Comparison of ENCODE assay signal across 29 mouse cellular contexts in the genomic region with DNA sequence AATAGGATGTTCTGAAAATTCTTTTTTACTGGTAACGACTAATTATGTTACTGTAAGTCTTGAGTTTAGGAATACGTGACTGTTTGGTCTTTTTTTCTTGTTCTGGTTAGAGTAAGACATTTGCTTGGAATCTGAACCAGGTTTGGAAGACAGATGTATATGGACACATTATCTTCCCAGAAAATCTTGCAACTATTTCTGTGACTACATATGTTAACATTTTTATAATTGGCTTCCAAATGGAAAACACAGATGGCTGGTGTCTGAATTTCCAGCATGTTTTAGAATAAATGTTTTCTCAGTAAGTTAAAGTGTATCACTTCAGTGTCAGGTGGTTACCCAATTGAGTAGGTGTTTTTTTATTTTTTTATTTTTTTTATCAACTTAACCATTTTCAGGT. TPM values are rescaled to one million over a fixed set of nuclear protein-coding genes. Genes with fewer than 3 reads are reported as not detected.
DNase-seq lines count a peak whose midpoint lies in the region; ATAC-seq and TF ChIP-seq lines count a peak whose summit lies in the region.
"Had no signal": no experiment of that assay in that cellular context is flagged by ENCODE, and none has a peak within 500 bp of the region (broad histone marks: within the 10 kb centered on the region; RNA-seq: fewer than 3 reads in every experiment).

No protein-coding gene starts in this region.

- no peaks in the 10 kb centered on the region for H3K9me3 ChIP-seq in forebrain, embryonic 14.5 days (replicated peaks; ENCODE audit: control insufficient read depth, low read length)
- no peaks in the 10 kb centered on the region for H3K9me3 ChIP-seq in forebrain, embryonic 11.5 days (ENCODE audit: control insufficient read depth, low read length)
- H3K9me3 ChIP-seq in forebrain, postnatal 0 days (ENCODE audit: low read length): no peaks in the 10 kb centered on the region
- H3K9me3 ChIP-seq: embryonic facial prominence, embryonic 15.5 days; kidney, embryonic 15.5 days; stomach, embryonic 15.5 days had no signal

- peak; percentile 66 for DNase-seq in forebrain, embryonic 14.5 days (ENCODE audit: low spot score)
- no peak for DNase-seq in forebrain, embryonic 11.5 days (ENCODE audit: low spot score)
- DNase-seq in layer of hippocampus, adult 9-10 months (ENCODE audit: low spot score): peak; percentile 61
- DNase-seq in layer of hippocampus, postnatal 10 days (ENCODE audit: low spot score in 2 of 2): no peak
- DNase-seq in left cerebral cortex, postnatal 25 days (ENCODE audit: low spot score in 2 of 2): peak; percentile 32 to 87
- no peak for DNase-seq in left cerebral cortex, postnatal 4 days
- peak; percentile 70 for DNase-seq in forebrain, postnatal 0 days
- DNase-seq: adrenal gland, postnatal 10 days; cerebellum, adult 18-20 months; cerebellum, postnatal 10 days; gastrocnemius, postnatal 14 days; heart, postnatal 14 days; kidney, adult 18-20 months; kidney, postnatal 36 days; liver; lung, adult 2 months; lung, postnatal 10 days; midbrain, embryonic 14.5 days; right cerebral cortex, postnatal 25 days; thymus, postnatal 14 days had no signal

- H3K36me3 ChIP-seq in forebrain, embryonic 14.5 days (ENCODE audit: control insufficient read depth, insufficient read depth, low read length): peaks cover 12% of the 10 kb centered on the region; the same call in 1 of the 2 replicates
- no peaks in the 10 kb centered on the region; the same call in 1 of the 2 replicates for H3K36me3 ChIP-seq in forebrain, embryonic 11.5 days (ENCODE audit: control insufficient read depth, insufficient read depth, low read length)
- peaks cover 9% of the 10 kb centered on the region for H3K36me3 ChIP-seq in forebrain, postnatal 0 days (ENCODE audit: insufficient read depth)
- H3K36me3 ChIP-seq: embryonic facial prominence, embryonic 15.5 days had no signal

- H3K4me1 ChIP-seq in forebrain, embryonic 14.5 days (ENCODE audit: control insufficient read depth, insufficient read depth, low read length): no peaks in the 10 kb centered on the region
- no peaks in the 10 kb centered on the region for H3K4me1 ChIP-seq in forebrain, embryonic 11.5 days (replicated peaks; ENCODE audit: control insufficient read depth, insufficient read depth, low read length)
- peaks cover 5% of the 10 kb centered on the region; the same call in 1 of the 2 replicates for H3K4me1 ChIP-seq in forebrain, postnatal 0 days (ENCODE audit: insufficient read depth)
- H3K4me1 ChIP-seq: hindbrain, embryonic 10.5 days had no signal

- H3K4me3 ChIP-seq in forebrain, embryonic 14.5 days (ENCODE audit: low read depth, low read length): no peak overlapping the region
- H3K4me3 ChIP-seq in forebrain, embryonic 11.5 days (ENCODE audit: low read depth, low read length): no peak overlapping the region
- H3K4me3 ChIP-seq in forebrain, postnatal 0 days (ENCODE audit: low read depth, low read length): no peak overlapping the region
- H3K4me3 ChIP-seq: embryonic facial prominence, embryonic 15.5 days; hindbrain, embryonic 10.5 days; kidney, embryonic 15.5 days; stomach, embryonic 15.5 days had no signal

- WGBS in forebrain, embryonic 14.5 days: 82% methylated on average over 2 of the region's 2 CpGs
- 97% methylated on average over 2 of the region's 2 CpGs for WGBS in forebrain, embryonic 11.5 days
- WGBS in forebrain, postnatal 0 days: 67% methylated on average over 2 of the region's 2 CpGs

- ATAC-seq in forebrain, embryonic 14.5 days: peak; percentile 47; the same call in 1 of the 2 replicates
- ATAC-seq in forebrain, embryonic 11.5 days (replicated peaks; ENCODE audit: low FRiP score): no peak
- peak; percentile 82 for ATAC-seq in forebrain, postnatal 0 days
- ATAC-seq in megakaryocyte-erythroid progenitor cell, adult 5-6 weeks (replicated peaks; ENCODE audit: low FRiP score, low TSS enrichment, poor library complexity, severe bottlenecking): no peak
- ATAC-seq: hindbrain, embryonic 16.5 days; Patski had no signal

- no peak for TF ChIP-seq CTCF in forebrain, postnatal 0 days (IDR thresholded peaks at IDR 0.05; ENCODE audit: low read depth)

- H3K27ac ChIP-seq in forebrain, embryonic 14.5 days (ENCODE audit: low read depth, low read length): no peak overlapping the region
- H3K27ac ChIP-seq in forebrain, embryonic 11.5 days (ENCODE audit: low read depth, low read length): no peak overlapping the region
- no peak overlapping the region for H3K27ac ChIP-seq in forebrain, postnatal 0 days (ENCODE audit: low read depth, low read length)
- H3K27ac ChIP-seq: hindbrain, embryonic 10.5 days; kidney, embryonic 15.5 days; liver, embryonic 14.5 days; macrophage; stomach, embryonic 15.5 days had no signal

- no peak overlapping the region for H3K4me2 ChIP-seq in forebrain, embryonic 14.5 days (ENCODE audit: low read length)
- no peak overlapping the region for H3K4me2 ChIP-seq in forebrain, embryonic 11.5 days (ENCODE audit: low read depth, low read length, severe bottlenecking)
- no peak overlapping the region for H3K4me2 ChIP-seq in forebrain, postnatal 0 days (ENCODE audit: low read depth)
- H3K4me2 ChIP-seq: embryonic facial prominence, embryonic 15.5 days; kidney, embryonic 15.5 days; stomach, embryonic 15.5 days had no signal

- no peaks in the 10 kb centered on the region for H3K27me3 ChIP-seq in forebrain, embryonic 14.5 days (replicated peaks; ENCODE audit: control insufficient read depth, insufficient read depth, low read length)
- no peaks in the 10 kb centered on the region for H3K27me3 ChIP-seq in forebrain, embryonic 11.5 days (ENCODE audit: control insufficient read depth, insufficient read depth, low read length)
- no peaks in the 10 kb centered on the region for H3K27me3 ChIP-seq in forebrain, postnatal 0 days (ENCODE audit: insufficient read depth, low read length)
- H3K27me3 ChIP-seq: embryonic facial prominence, embryonic 15.5 days; kidney, embryonic 15.5 days; Patski; stomach, embryonic 15.5 days had no signal

- H3K9ac ChIP-seq in forebrain, embryonic 14.5 days (ENCODE audit: low read length): no peak overlapping the region
- H3K9ac ChIP-seq in forebrain, embryonic 11.5 days (ENCODE audit: low read length): no peak overlapping the region
- no peak overlapping the region for H3K9ac ChIP-seq in forebrain, postnatal 0 days
- H3K9ac ChIP-seq: embryonic facial prominence, embryonic 15.5 days; kidney, embryonic 15.5 days; liver, embryonic 14.5 days; stomach, embryonic 15.5 days had no signal

- intact Hi-C loops in left cerebral cortex, postnatal 25 days (cut with DNase I): no loop called here
- intact Hi-C loops in left cerebral cortex, postnatal 4 days (cut with DNase I): no loop called here

RNA-seq across cellular contexts. Expression of gene Akap9, which starts 13.4 kb away (rescaled TPM):
- 198 and 256 TPM in 2 replicates for polyA plus RNA-seq in forebrain, embryonic 14.5 days (2014; fragmentation: Nextera tagmentation; extraction: Ambion mirVana)
- polyA plus RNA-seq in forebrain, embryonic 11.5 days (2014; fragmentation: Nextera tagmentation; extraction: Ambion mirVana): 181 and 182 TPM in 2 replicates
- total RNA-seq in layer of hippocampus, postnatal 10 days (2021): 10 to 100 TPM; 82.7 to 85.8 TPM
- 100 to 1,000 TPM in 1 of 2 experiments, 10 to 100 TPM in 1; 74.1 to 102 TPM for total RNA-seq in left cerebral cortex, postnatal 25 days (2021)
- total RNA-seq in left cerebral cortex, postnatal 4 days (2021): 100 to 1,000 TPM; 219 to 224 TPM
- total RNA-seq in forebrain, postnatal 0 days (2014; rRNA removed): 90.4 and 110 TPM in 2 replicates
- polyA plus RNA-seq in forebrain, postnatal 0 days (2015; fragmentation: Nextera tagmentation; extraction: Ambion mirVana): 159 and 266 TPM in 2 replicates
- total RNA-seq in megakaryocyte-erythroid progenitor cell, adult 5-6 weeks (2014; fragmentation: Nextera tagmentation): 59.7 and 69.8 TPM in 2 replicates
- total RNA-seq in megakaryocyte-erythroid progenitor cell, adult 5-6 weeks (2017): 52.3 and 65.4 TPM in 2 replicates

RNA-seq across cellular contexts. Expression of gene Mterf1a, which starts 47.5 kb away (rescaled TPM):
- polyA plus RNA-seq in forebrain, embryonic 14.5 days (2014; fragmentation: Nextera tagmentation; extraction: Ambion mirVana): 9.3 and 10.2 TPM in 2 replicates
- polyA plus RNA-seq in forebrain, embryonic 11.5 days (2014; fragmentation: Nextera tagmentation; extraction: Ambion mirVana): 9.7 and 9.8 TPM in 2 replicates
- total RNA-seq in layer of hippocampus, postnatal 10 days (2021): 1 to 10 TPM; 9.3 to 9.6 TPM
- 1 to 10 TPM; 8.4 to 9.1 TPM for total RNA-seq in left cerebral cortex, postnatal 25 days (2021)
- 1 to 10 TPM; 8.4 to 9.8 TPM for total RNA-seq in left cerebral cortex, postnatal 4 days (2021)
- 6.3 and 8.5 TPM in 2 replicates for total RNA-seq in forebrain, postnatal 0 days (2014; rRNA removed)
- 4.5 and 5.3 TPM in 2 replicates for polyA plus RNA-seq in forebrain, postnatal 0 days (2015; fragmentation: Nextera tagmentation; extraction: Ambion mirVana)
- total RNA-seq in megakaryocyte-erythroid progenitor cell, adult 5-6 weeks (2014; fragmentation: Nextera tagmentation): 9.2 and 13.4 TPM in 2 replicates
- total RNA-seq in megakaryocyte-erythroid progenitor cell, adult 5-6 weeks (2017): 12.5 and 21.6 TPM in 2 replicates

Comparison
In these comparisons a context has a peak if more than half of its experiments do, and no peak if none do; other contexts are left out.
1. ATAC-seq: peak in forebrain, embryonic 14.5 days (single experiment) and forebrain, postnatal 0 days (single experiment); none in forebrain, embryonic 11.5 days (single experiment) and megakaryocyte-erythroid progenitor cell, adult 5-6 weeks (single experiment).
2. DNase-seq: peak in forebrain, embryonic 14.5 days (single experiment), layer of hippocampus, adult 9-10 months (single experiment), left cerebral cortex, postnatal 25 days (2 of 2) and forebrain, postnatal 0 days (single experiment); none in forebrain, embryonic 11.5 days (single experiment), layer of hippocampus, postnatal 10 days (0 of 2) and left cerebral cortex, postnatal 4 days (single experiment).